ENCODE assay signal across 17 mouse cellular contexts in the genomic region with DNA sequence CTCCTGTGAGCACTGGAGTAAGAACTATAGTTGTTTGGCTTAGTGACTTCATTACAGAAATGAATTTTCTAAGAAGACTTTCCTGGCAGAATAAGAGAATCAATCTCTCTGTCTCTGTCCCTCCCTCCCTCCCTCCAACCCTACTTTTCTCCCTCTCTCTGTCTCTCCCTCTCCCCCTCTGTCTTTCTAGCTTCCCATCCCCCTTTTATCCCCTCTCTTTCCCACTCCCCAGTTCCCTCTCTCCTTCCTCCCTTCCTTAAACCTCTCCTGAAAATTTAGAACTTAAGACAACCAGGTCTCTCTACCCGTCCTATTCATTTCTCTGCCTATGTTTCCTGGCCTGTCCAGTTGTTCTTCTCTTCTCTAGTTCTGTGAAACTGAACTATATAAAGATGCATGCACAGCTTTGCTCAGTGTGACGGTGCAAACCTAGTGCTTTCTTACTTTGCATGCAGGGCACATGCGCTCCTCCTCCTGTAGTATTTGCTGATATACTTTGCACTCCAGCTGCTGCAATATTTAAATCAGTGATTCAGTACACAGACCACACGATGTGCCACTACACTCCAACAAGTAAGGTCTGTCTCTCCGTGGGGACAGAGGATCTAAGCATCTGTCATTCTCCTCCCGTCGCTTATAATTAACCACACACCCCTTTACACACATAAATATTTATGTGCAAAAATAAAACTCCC. TPM values are rescaled to one million over a fixed set of nuclear protein-coding genes. Genes with fewer than 3 reads are reported as not detected.
DNase-seq lines count a peak whose midpoint lies in the region; ATAC-seq and TF ChIP-seq lines count a peak whose summit lies in the region.
"Had no signal": no experiment of that assay in that cellular context is flagged by ENCODE, and none has a peak within 500 bp of the region (broad histone marks: within the 10 kb centered on the region; RNA-seq: fewer than 3 reads in every experiment).

No protein-coding gene starts in this region.

- 35% methylated on average over 7 of the region's 7 CpGs for WGBS in forebrain, embryonic 13.5 days
- WGBS in hindbrain, embryonic 13.5 days = 22% methylated on average over 7 of the region's 7 CpGs
- WGBS in midbrain, postnatal 0 days = 8% methylated on average over 7 of the region's 7 CpGs

- H3K9ac ChIP-seq in forebrain, embryonic 13.5 days = no peak overlapping the region
- no peak overlapping the region for H3K9ac ChIP-seq in hindbrain, embryonic 13.5 days
- H3K9ac ChIP-seq in midbrain, postnatal 0 days (replicated peaks; ENCODE audit: low read length, poor library complexity, severe bottlenecking) = no peak overlapping the region
- H3K9ac ChIP-seq: stomach, embryonic 15.5 days had no signal

- intact Hi-C loops in left cerebral cortex, postnatal 25 days (cut with DNase I) = no loop called here
- intact Hi-C loops in heart, postnatal 10 days (cut with DNase I) = no loop called here

- H3K9me3 ChIP-seq in forebrain, embryonic 13.5 days (replicated peaks) = no peaks in the 10 kb centered on the region
- H3K9me3 ChIP-seq in hindbrain, embryonic 13.5 days = no peaks in the 10 kb centered on the region
- no peaks in the 10 kb centered on the region for H3K9me3 ChIP-seq in midbrain, postnatal 0 days (ENCODE audit: low read length)
- H3K9me3 ChIP-seq: stomach, embryonic 15.5 days had no signal

- peak; percentile 96 for ATAC-seq in forebrain, embryonic 13.5 days
- ATAC-seq in hindbrain, embryonic 13.5 days (ENCODE audit: low FRiP score) = peak; percentile 87
- peak; percentile 54; the same call in 1 of the 2 replicates for ATAC-seq in midbrain, postnatal 0 days (ENCODE audit: low FRiP score)

- no peak overlapping the region for H3K4me3 ChIP-seq in forebrain, embryonic 13.5 days
- no peak overlapping the region for H3K4me3 ChIP-seq in hindbrain, embryonic 13.5 days
- no peak overlapping the region for H3K4me3 ChIP-seq in midbrain, postnatal 0 days (ENCODE audit: low read depth, low read length)
- H3K4me3 ChIP-seq: stomach, embryonic 15.5 days had no signal

- no peak for TF ChIP-seq CTCF in midbrain, postnatal 0 days (IDR thresholded peaks at IDR 0.05)

- peaks cover 21% of the 10 kb centered on the region for H3K4me1 ChIP-seq in forebrain, embryonic 13.5 days
- H3K4me1 ChIP-seq in hindbrain, embryonic 13.5 days (replicated peaks) = peaks cover 9% of the 10 kb centered on the region
- H3K4me1 ChIP-seq in midbrain, postnatal 0 days (ENCODE audit: insufficient read depth, low read length) = peaks cover 3% of the 10 kb centered on the region; the same call in 1 of the 2 replicates
- H3K4me1 ChIP-seq: stomach, embryonic 15.5 days had no signal

- DNase-seq in left cerebral cortex, postnatal 25 days (ENCODE audit: low spot score in 2 of 2) = peak; percentile 6 to 43
- no peak for DNase-seq in left cerebral cortex, adult 18-20 months (ENCODE audit: low spot score in 2 of 2)
- DNase-seq in midbrain, postnatal 0 days (ENCODE audit: low spot score) = peak; percentile 57
- DNase-seq in heart, adult 8-10 months (ENCODE audit: low spot score) = no peak
- no peak for DNase-seq in heart, postnatal 10 days
- no peak for DNase-seq in heart, postnatal 4 days
- DNase-seq: adrenal gland, postnatal 36 days; cerebellum, postnatal 10 days; gastrocnemius, postnatal 36 days; kidney, adult 8-10 months; lung, adult 18-20 months had no signal

- H3K27me3 ChIP-seq in forebrain, embryonic 13.5 days = no peaks in the 10 kb centered on the region
- no peaks in the 10 kb centered on the region for H3K27me3 ChIP-seq in hindbrain, embryonic 13.5 days
- H3K27me3 ChIP-seq in midbrain, postnatal 0 days (ENCODE audit: insufficient read depth, low read length) = no peaks in the 10 kb centered on the region
- H3K27me3 ChIP-seq: stomach, embryonic 15.5 days had no signal

- H3K4me2 ChIP-seq in forebrain, embryonic 13.5 days = 0 out of 2 replicates have a peak overlapping the region, but pooled peaks have one; percentile 16
- no peak overlapping the region for H3K4me2 ChIP-seq in hindbrain, embryonic 13.5 days
- H3K4me2 ChIP-seq in midbrain, postnatal 0 days (ENCODE audit: low read depth, low read length, poor library complexity, severe bottlenecking) = peak overlapping the region; percentile 29
- H3K4me2 ChIP-seq: stomach, embryonic 15.5 days had no signal

- H3K36me3 ChIP-seq in forebrain, embryonic 13.5 days (ENCODE audit: poor library complexity, severe bottlenecking) = no peaks in the 10 kb centered on the region
- H3K36me3 ChIP-seq in hindbrain, embryonic 13.5 days = no peaks in the 10 kb centered on the region
- no peaks in the 10 kb centered on the region for H3K36me3 ChIP-seq in midbrain, postnatal 0 days (ENCODE audit: insufficient read depth, low read length)
- H3K36me3 ChIP-seq: stomach, embryonic 15.5 days had no signal

- no peak overlapping the region for H3K27ac ChIP-seq in forebrain, embryonic 13.5 days
- no peak overlapping the region for H3K27ac ChIP-seq in hindbrain, embryonic 13.5 days
- H3K27ac ChIP-seq in midbrain, postnatal 0 days (ENCODE audit: low read depth, low read length) = no peak overlapping the region
- H3K27ac ChIP-seq: stomach, embryonic 15.5 days had no signal

RNA-seq across cellular contexts. Expression of gene Gm6657, which starts 40.6 kb away (rescaled TPM):
- total RNA-seq in left cerebral cortex, postnatal 25 days (2021) = not detected
- not detected for total RNA-seq in left cerebral cortex, adult 18-20 months (2021)
- polyA plus RNA-seq in forebrain, embryonic 13.5 days (2015; fragmentation: Nextera tagmentation; extraction: Ambion mirVana) = not detected in 2 replicates
- not detected in 2 replicates for polyA plus RNA-seq in hindbrain, embryonic 13.5 days (2015; fragmentation: Nextera tagmentation; extraction: Ambion mirVana)
- not detected in 2 replicates for total RNA-seq in midbrain, postnatal 0 days (2014; rRNA removed)
- polyA plus RNA-seq in midbrain, postnatal 0 days (2015; fragmentation: Nextera tagmentation; extraction: Ambion mirVana) = not detected in 2 replicates
- total RNA-seq in heart, adult 8-10 months (2022) = not detected
- not detected for total RNA-seq in heart, postnatal 10 days (2021)
- not detected for total RNA-seq in heart, postnatal 4 days (2021)
- total RNA-seq: adrenal gland, postnatal 36 days; gastrocnemius, postnatal 36 days; heart, postnatal 25 days; left cerebral cortex, postnatal 10 days; megakaryocyte-erythroid progenitor cell, adult 5-6 weeks had no signal
- polyA plus RNA-seq: stomach, embryonic 15.5 days had no signal

Comparison
In these comparisons a context has a peak if more than half of its experiments do, and no peak if none do; other contexts are left out.
1. DNase-seq: peak in left cerebral cortex, postnatal 25 days (2 of 2) and midbrain, postnatal 0 days (single experiment); none in left cerebral cortex, adult 18-20 months (0 of 2), heart, adult 8-10 months (single experiment), heart, postnatal 10 days (0 of 2) and heart, postnatal 4 days (single experiment).
2. Peak in every context shown above with its lines, with median percentiles within 50 percentile points of each other: ATAC-seq.